Mouse (Mus musculus) heart, postnatal 0 days (tissue): Measurements from ENCODE around the gene March7.

ENCODE experiments used
- CTCF ChIP-seq: IDR thresholded peaks from 2 replicates; pipeline ENCODE4 v1.5.1; 2016; ENCODE audit warnings: antibody characterized with exemption, control low read depth, low read depth
- EP300 ChIP-seq: IDR thresholded peaks from 2 replicates; pipeline ENCODE4 v1.6.1; 2016; ENCODE audit warnings: antibody characterized with exemption, low read depth

- TF ChIP-seq CTCF (no peak), EP300 (no peak)
Observed at GRCm38 (mm10) chr2:60283751-60284466, 74.2 kb downstream of the March7 start.
